Mouse (Mus musculus) liver, embryonic 11.5 days (tissue): ENCODE results near the gene Fbxl2. TPM values are rescaled to one million over a fixed set of nuclear protein-coding genes. Genes with fewer than 3 reads are reported as not detected.

Source experiments
- ATAC-seq: fragments of 200-750 bp; cut with Nextera tagmentation; replicated peaks from 2 replicates; pipeline ENCODE4 v1.8.0; 2017; ENCODE audit warnings: moderate number of reproducible peaks, mild to moderate bottlenecking, moderate TSS enrichment, moderate library complexity; ENCODE audit not compliant: low FRiP score
- DNase-seq: peaks from one replicate; pipeline ENCODE4 v3.0.0-alpha.2; 2017; ENCODE audit warnings: low spot score
- H3K27ac ChIP-seq: fragments of 300-500 bp; sonication (generic); 2 replicates; pipeline ENCODE4 v1.5.1; 2014; ENCODE audit warnings: mild to moderate bottlenecking, low read depth, low read length, control low read depth
- H3K27me3 ChIP-seq: fragments of 300-500 bp; sonication (generic); replicated peaks from 2 replicates; pipeline ENCODE4 v1.6.1; 2014; ENCODE audit warnings: low read length, mixed read lengths; ENCODE audit not compliant: control insufficient read depth, insufficient read depth
- H3K36me3 ChIP-seq: fragments of 300-500 bp; sonication (generic); 2 replicates; pipeline ENCODE4 v1.6.1; 2014; ENCODE audit warnings: mild to moderate bottlenecking, low read length, moderate library complexity, mixed read lengths; ENCODE audit not compliant: control insufficient read depth, insufficient read depth
- H3K4me1 ChIP-seq: fragments of 300-500 bp; sonication (generic); replicated peaks from 2 replicates; pipeline ENCODE4 v1.6.1; 2014; ENCODE audit warnings: low read length, mixed read lengths; ENCODE audit not compliant: control insufficient read depth, insufficient read depth
- H3K4me2 ChIP-seq: fragments of 300-500 bp; sonication (generic); 2 replicates; pipeline ENCODE4 v1.6.1; 2014; ENCODE audit warnings: mild to moderate bottlenecking, control low read depth, moderate library complexity
- H3K4me3 ChIP-seq: fragments of 300-500 bp; sonication (generic); 2 replicates; pipeline ENCODE4 v1.5.1; 2014; ENCODE audit warnings: low read depth, low read length, control low read depth
- H3K9ac ChIP-seq: fragments of 300-500 bp; sonication (generic); 2 replicates; pipeline ENCODE4 v1.6.1; 2014; ENCODE audit warnings: low read depth, low read length, control low read depth
- H3K9me3 ChIP-seq: fragments of 300-500 bp; sonication (generic); 2 replicates; pipeline ENCODE4 v1.6.1; 2016; ENCODE audit warnings: low read length, inconsistent platforms, mixed read lengths; ENCODE audit not compliant: control insufficient read depth
- WGBS: fragments of 180-500 bp; shearing (Covaris S2); extraction: QIAGEN DNeasy Blood & Tissue Kit; methylation state at CpG from one replicate; pipeline ENCODE4 v1.1.7; 2014; 5-methylcytosine and 5-hydroxymethylcytosine counted together
- polyA plus RNA-seq: library from polyadenylated mRNA; unstranded; fragments of >200 nt; fragmentation: Nextera tagmentation; extraction: Ambion mirVana; gene quantifications from 2 replicates; pipeline ENCODE4 v1.2.1, GENCODE M21; 2014

Gene Fbxl2
- polyA plus RNA-seq, 1 experiment from 2014 or later = 1.8 TPM

GRCm38 (mm10) chr9:113931375-113932099, 114.5 kb downstream of the Fbxl2 start:
- DNase-seq (no peak), ATAC-seq (no peak)
- H3K27ac ChIP-seq = peak overlapping the region; percentile 98
- WGBS = under 1% methylated on average over 65 of the region's 91 CpGs
- peak overlapping the region; percentile 93 for H3K4me3 ChIP-seq
- H3K4me2 ChIP-seq = peak overlapping the region; percentile 81
- H3K36me3 ChIP-seq = no peaks in the 10 kb centered on the region; the same call in 1 of the 2 replicates
- peak overlapping the region; percentile 94 for H3K9ac ChIP-seq
- no peaks in the 10 kb centered on the region for H3K27me3 ChIP-seq
- H3K4me1 ChIP-seq = peaks cover 33% of the 10 kb centered on the region
- no peaks in the 10 kb centered on the region for H3K9me3 ChIP-seq

GRCm38 (mm10) chr9:113930534-113931374, 115.2 kb downstream of the Fbxl2 start, which contains the start of gene Ubp1:
Ubp1 (plus strand) TSS chr9:113930934.
- DNase-seq = peak; percentile 91
- H3K9me3 ChIP-seq = no peaks in the 10 kb centered on the region
- H3K27me3 ChIP-seq = no peaks in the 10 kb centered on the region
- WGBS = under 1% methylated on average over 43 of the region's 86 CpGs
- H3K9ac ChIP-seq = peak within 1 kb of the TSS; percentile 94
- H3K36me3 ChIP-seq = no peaks in the 10 kb centered on the region; the same call in 1 of the 2 replicates
- H3K27ac ChIP-seq = peak within 1 kb of the TSS; percentile 98
- peak within 1 kb of the TSS; percentile 93 for H3K4me3 ChIP-seq
- ATAC-seq = peak; percentile 96
- peak within 1 kb of the TSS; percentile 81 for H3K4me2 ChIP-seq
- peaks cover 28% of the 10 kb centered on the region for H3K4me1 ChIP-seq

- H3K27me3 ChIP-seq = no peaks in the 10 kb centered on the region
- H3K4me2 ChIP-seq = peak overlapping the region; percentile 73
- DNase-seq (no peak), ATAC-seq (no peak)
- H3K9ac ChIP-seq = no peak overlapping the region
- H3K36me3 ChIP-seq = no peaks in the 10 kb centered on the region
- WGBS = 76% methylated on average over 1 of the region's 1 CpGs
- peak overlapping the region; percentile 93 for H3K4me3 ChIP-seq
- peaks cover 19% of the 10 kb centered on the region for H3K4me1 ChIP-seq
- no peak overlapping the region; the same call in 1 of the 2 replicates for H3K27ac ChIP-seq
- no peaks in the 10 kb centered on the region for H3K9me3 ChIP-seq
Observed at GRCm38 (mm10) chr9:113929676-113930075, 116.3 kb downstream of the Fbxl2 start.

- Histone ChIP-seq H3K4me1 (peaks cover 11% of the 10 kb centered on the region), H3K4me2 (no peak overlapping the region), H3K36me3 (no peaks in the 10 kb centered on the region), H3K4me3 (no peak overlapping the region), H3K27me3 (no peaks in the 10 kb centered on the region), H3K9me3 (no peaks in the 10 kb centered on the region), H3K27ac (no peak overlapping the region), H3K9ac (no peak overlapping the region)
- no peak for DNase-seq
- no peak for ATAC-seq
- 51% methylated on average over 4 of the region's 4 CpGs for WGBS
Observed at GRCm38 (mm10) chr9:113928591-113928990, 117.4 kb downstream of the Fbxl2 start.

GRCm38 (mm10) chr9:113924883-113925282, 121.1 kb downstream of the Fbxl2 start:
- no peaks in the 10 kb centered on the region for H3K9me3 ChIP-seq
- H3K4me1 ChIP-seq = no peaks in the 10 kb centered on the region
- ATAC-seq (no peak), DNase-seq (no peak)
- no peak overlapping the region for H3K4me3 ChIP-seq
- no peak overlapping the region for H3K4me2 ChIP-seq
- H3K9ac ChIP-seq = no peak overlapping the region
- WGBS = 78% methylated on average over 5 of the region's 5 CpGs
- no peak overlapping the region for H3K27ac ChIP-seq
- H3K36me3 ChIP-seq = peaks cover 3% of the 10 kb centered on the region; the same call in 1 of the 2 replicates
- H3K27me3 ChIP-seq = no peaks in the 10 kb centered on the region

GRCm38 (mm10) chr9:113922677-113923076, 123.3 kb downstream of the Fbxl2 start:
- 89% methylated on average over 5 of the region's 5 CpGs for WGBS
- peaks cover 3% of the 10 kb centered on the region; the same call in 1 of the 2 replicates for H3K36me3 ChIP-seq
- H3K27me3 ChIP-seq = no peaks in the 10 kb centered on the region
- no peak overlapping the region for H3K4me2 ChIP-seq
- DNase-seq = no peak
- no peak overlapping the region for H3K9ac ChIP-seq
- H3K4me3 ChIP-seq = no peak overlapping the region
- H3K9me3 ChIP-seq = no peaks in the 10 kb centered on the region
- no peak overlapping the region for H3K27ac ChIP-seq
- no peak for ATAC-seq
- no peaks in the 10 kb centered on the region for H3K4me1 ChIP-seq

GRCm38 (mm10) chr9:113915789-113916188, 130.2 kb downstream of the Fbxl2 start:
- Histone ChIP-seq H3K27ac (no peak overlapping the region), H3K9ac (no peak overlapping the region)

More at GRCm38 (mm10) chr9:113915789-113916188, 130.2 kb downstream of the Fbxl2 start:
- Histone ChIP-seq H3K4me1 (peaks cover 9% of the 10 kb centered on the region), H3K36me3 (peaks cover 9% of the 10 kb centered on the region; the same call in 1 of the 2 replicates), H3K4me3 (no peak overlapping the region), H3K9me3 (no peaks in the 10 kb centered on the region), H3K4me2 (peak overlapping the region; percentile 6; the same call in 1 of the 2 replicates), H3K27me3 (no peaks in the 10 kb centered on the region)
- ATAC-seq (peak; percentile 95), DNase-seq (no peak)
- WGBS = 65% methylated on average over 5 of the region's 5 CpGs
